Mouse (Mus musculus) C2C12 (cell line): Measurements from ENCODE around the gene Rbpms2.

Source experiments
- CEBPB ChIP-seq: IDR thresholded peaks from one replicate; pipeline ENCODE4 v1.6.1; 2011; ENCODE audit warnings: low read depth, mild to moderate bottlenecking, control low read depth, moderate library complexity
- CTCF ChIP-seq: IDR thresholded peaks from one replicate; pipeline ENCODE4 v1.5.1; 2011; ENCODE audit not compliant: control insufficient read depth, insufficient read depth, insufficient read length
- MAX ChIP-seq: IDR thresholded peaks from one replicate; pipeline ENCODE4 v1.6.1; 2011; ENCODE audit warnings: mild to moderate bottlenecking, control low read depth
- MYOG ChIP-seq: IDR thresholded peaks from one replicate; pipeline ENCODE4 v1.6.1; 2011; ENCODE audit not compliant: control insufficient read depth, insufficient read length; ENCODE audit errors: extremely low read depth
- USF1 ChIP-seq: IDR thresholded peaks from one replicate; pipeline ENCODE4 v1.6.1; 2011; ENCODE audit warnings: low read depth, mild to moderate bottlenecking, control low read depth, moderate library complexity

- TF ChIP-seq CTCF, result no peak
- TF ChIP-seq CEBPB, result no peak
- TF ChIP-seq MAX, result no peak
- TF ChIP-seq USF1, result no peak
- no peak for TF ChIP-seq MYOG
Observed at GRCm38 (mm10) chr9:65631354-65632021, 2.0 kb downstream of the Rbpms2 start.
